Mouse (Mus musculus): ENCODE data around the gene Smarcb1. TPM values are rescaled to one million over a fixed set of nuclear protein-coding genes. Genes with fewer than 3 reads are reported as not detected.

The Smarcb1 gene
- total and polyA plus RNA-seq, 3 experiments = 76.2 to 96.0 (median 94.9) TPM

DNA sequence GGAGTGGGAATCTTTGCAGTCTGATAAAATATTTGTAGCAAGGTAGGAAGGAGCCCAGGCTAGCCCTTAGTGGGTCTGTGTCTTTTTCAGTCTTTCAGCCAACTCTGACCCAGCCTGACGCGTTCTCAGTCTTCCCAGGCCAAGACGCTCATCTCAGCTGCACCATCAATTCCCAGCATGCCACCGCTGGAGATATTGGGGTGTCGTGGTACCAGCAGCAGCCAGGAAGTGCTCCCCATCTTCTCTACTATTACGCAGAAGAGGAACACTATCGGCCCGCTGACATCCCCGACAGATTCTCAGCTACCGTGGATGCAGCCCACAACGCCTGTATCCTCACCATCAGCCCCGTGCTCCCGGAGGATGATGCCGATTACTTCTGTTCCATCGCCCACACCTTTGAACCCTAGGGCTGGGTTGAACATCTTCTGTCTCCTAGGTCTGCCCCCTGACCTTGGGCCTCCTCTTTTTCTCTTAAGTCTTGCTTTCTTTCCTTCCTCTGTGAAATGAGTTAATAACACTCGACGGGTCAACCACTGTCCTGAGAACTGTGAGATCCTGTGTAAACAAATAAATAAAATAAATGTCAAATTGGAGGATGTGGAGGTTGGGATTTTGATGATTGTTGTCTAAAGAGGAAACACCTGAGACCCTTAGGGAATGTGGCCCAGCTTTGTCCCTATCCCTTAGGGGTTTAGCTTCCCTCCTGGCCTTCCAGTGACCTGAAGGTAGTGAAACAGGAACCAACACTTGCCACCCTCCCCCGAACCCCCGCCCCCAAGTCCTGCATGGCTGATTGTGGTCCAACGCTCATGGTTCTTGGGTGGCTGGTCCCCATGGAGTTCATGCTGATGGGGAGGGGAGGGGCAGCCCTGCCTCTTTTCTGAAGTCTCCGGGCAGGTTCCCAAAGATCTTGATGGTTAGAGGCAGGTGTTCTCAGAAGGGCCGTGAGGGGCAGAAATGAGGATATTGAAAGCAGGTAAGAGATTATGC, 27.9 kb upstream of the Smarcb1 start (continued):
- TF ChIP-seq NRF1 (IDR thresholded peaks at IDR 0.05; ENCODE audit: low read depth, low read length) (no peak), IRF4 (IDR thresholded peaks at IDR 0.05; ENCODE audit: low read depth, low read length) (peak; percentile 87)

DNA sequence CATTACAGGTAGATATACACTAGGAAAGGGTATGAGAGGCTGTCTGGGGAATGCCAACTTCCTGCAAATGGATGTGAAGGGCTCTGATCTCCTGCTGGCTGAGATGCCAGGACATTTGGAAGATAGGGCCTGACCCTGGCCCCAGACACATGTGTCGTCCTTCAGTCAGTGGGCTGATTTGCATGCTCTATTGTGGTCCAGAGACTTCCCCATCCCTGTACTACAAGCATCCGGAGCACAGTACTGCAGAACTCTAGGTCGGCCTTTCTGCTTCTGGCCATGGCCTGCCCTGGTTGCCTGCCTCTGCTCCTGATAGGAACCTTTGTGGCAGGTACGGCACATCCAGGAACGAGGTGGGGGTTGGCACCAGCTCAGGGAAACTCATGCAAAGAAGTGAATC, 26.7 kb upstream of the Smarcb1 start:
- Histone ChIP-seq H3K4me1 (ENCODE audit: control insufficient read depth in 1 of 2, insufficient read depth in 2 of 2) (peaks cover 30 to 59% of the 10 kb centered on the region in 2 experiments), H3K27me3 (replicated peaks) (no peaks in the 10 kb centered on the region), H3K27ac (ENCODE audit: insufficient read depth, low read depth) (peak overlapping the region; percentile 12; the same call in 1 of the 2 replicates), H3K4me2 (ENCODE audit: insufficient read depth, low read depth, poor library complexity, severe bottlenecking) (peak overlapping the region; percentile 85; the same call in 1 of the 2 replicates), H3K36me3 (replicated peaks in 1 of 2; ENCODE audit: control insufficient read depth in 1 of 2, insufficient read depth in 1 of 2, low read length in 1 of 2) (no peaks in the 10 kb centered on the region), H3K79me2 (replicated peaks; ENCODE audit: control insufficient read depth, extremely low read depth, insufficient read depth, poor library complexity, severe bottlenecking) (no peaks in the 10 kb centered on the region), H3K9me3 (replicated peaks; ENCODE audit: low read length) (no peaks in the 10 kb centered on the region), H3K4me3 (replicated peaks in 1 of 3; ENCODE audit: low read depth in 2 of 3, low read length in 2 of 3, poor library complexity in 1 of 3) (peak overlapping the region in 2 of 3 experiments; percentile 39 to 43), H3K9ac (ENCODE audit: insufficient read depth, low read depth) (peak overlapping the region; percentile 4; the same call in 1 of the 2 replicates)
- dilution Hi-C loops (cut with MboI; ENCODE audit: extremely low pct_ligation_motif_present, extremely low pct_unique_long_range_greater_than_20kb, low sequenced_read_pairs) (no loop called here), in situ Hi-C loops (cut with MboI; ENCODE audit: low pct_ligation_motif_present, low pct_unique_long_range_greater_than_20kb, low sequenced_read_pairs) (no loop called here)
- DNase-seq (ENCODE audit: extremely low read depth) = peak; percentile 57
- TF ChIP-seq ZNF384 (IDR thresholded peaks at IDR 0.05; ENCODE audit: low read depth, low read length) (no peak), POLR2AphosphoS2 (IDR thresholded peaks at IDR 0.05; ENCODE audit: low read depth, low read length) (no peak), ETS1 (conservative IDR thresholded peaks at IDR 0.05; ENCODE audit: low read depth, low read length) (peak; percentile 34; the same call in 1 of the 2 replicates), MAX (IDR thresholded peaks at IDR 0.05; ENCODE audit: low read length) (no peak; the same call in 1 of the 2 replicates), ELF1 (IDR thresholded peaks at IDR 0.05; ENCODE audit: low read depth, low read length) (no peak), PAX5 (IDR thresholded peaks at IDR 0.05; ENCODE audit: low read length) (no peak), CHD1 (IDR thresholded peaks at IDR 0.05; ENCODE audit: low read depth, low read length) (no peak), BHLHE40 (IDR thresholded peaks at IDR 0.05; ENCODE audit: low read depth, low read length) (peak; percentile 31; the same call in 1 of the 2 replicates), NRF1 (IDR thresholded peaks at IDR 0.05; ENCODE audit: low read depth, low read length) (no peak), E2F4 (IDR thresholded peaks at IDR 0.05; ENCODE audit: insufficient replicate concordance, low read depth, low read length) (no peak), HCFC1 (IDR thresholded peaks at IDR 0.05; ENCODE audit: low read depth, low read length) (no peak), TBP (conservative IDR thresholded peaks at IDR 0.05; ENCODE audit: low read depth, low read length) (0 out of 2 replicates have a peak, but pooled peaks have one; percentile 20), ZKSCAN1 (IDR thresholded peaks at IDR 0.05; ENCODE audit: borderline replicate concordance, low read depth, low read length) (no peak), IRF4 (IDR thresholded peaks at IDR 0.05; ENCODE audit: low read depth, low read length) (peak; percentile 39; the same call in 1 of the 2 replicates), USF1 (IDR thresholded peaks at IDR 0.05; ENCODE audit: low read depth, low read length) (no peak), JUND (conservative IDR thresholded peaks at IDR 0.05; ENCODE audit: low read depth, low read length) (no peak), CTCF (conservative IDR thresholded peaks at IDR 0.05 in 1 of 2, IDR thresholded peaks at IDR 0.05 in 1 of 2; ENCODE audit: low read depth in 2 of 2, low read length in 2 of 2) (no peak), RCOR1 (conservative IDR thresholded peaks at IDR 0.05; ENCODE audit: low read depth, low read length) (no peak), MAFK (IDR thresholded peaks at IDR 0.05; ENCODE audit: insufficient replicate concordance, low read length) (no peak), ZC3H11A (IDR thresholded peaks at IDR 0.05; ENCODE audit: low read depth, low read length) (no peak), SIN3A (IDR thresholded peaks at IDR 0.05; ENCODE audit: low read length) (no peak), USF2 (conservative IDR thresholded peaks at IDR 0.05; ENCODE audit: low read depth, low read length) (no peak), JUN (IDR thresholded peaks at IDR 0.05; ENCODE audit: insufficient read depth, low read depth, low read length) (no peak), POLR2A (IDR thresholded peaks at IDR 0.05; ENCODE audit: low read depth, low read length) (peak; percentile 45; the same call in 1 of the 2 replicates), MAZ (IDR thresholded peaks at IDR 0.05; ENCODE audit: low read depth, low read length) (no peak), EP300 (IDR thresholded peaks at IDR 0.05; ENCODE audit: low read length) (peak; percentile 50; the same call in 1 of the 2 replicates), KAT2A (IDR thresholded peaks at IDR 0.05; ENCODE audit: insufficient replicate concordance, low read length) (no peak), GABPA (IDR thresholded peaks at IDR 0.05; ENCODE audit: insufficient replicate concordance, low read depth, low read length) (no peak), TCF12 (IDR thresholded peaks at IDR 0.05; ENCODE audit: low read depth, low read length) (0 out of 2 replicates have a peak, but pooled peaks have one; percentile 34), MEF2A (IDR thresholded peaks at IDR 0.05; ENCODE audit: borderline replicate concordance, low read depth, low read length) (no peak), RAD21 (IDR thresholded peaks at IDR 0.05; ENCODE audit: low read depth, low read length) (no peak), NELFE (IDR thresholded peaks at IDR 0.05; ENCODE audit: low read depth, low read length) (no peak), SMC3 (IDR thresholded peaks at IDR 0.05; ENCODE audit: low read depth, low read length) (no peak), CHD2 (IDR thresholded peaks at IDR 0.05; ENCODE audit: low read length) (no peak), UBTF (IDR thresholded peaks at IDR 0.05; ENCODE audit: low read depth, low read length) (no peak)
